Mouse (Mus musculus): ENCODE measurements at regions not wholly inside any gene's neighbourhood (a gene's known extent, or its start where the extent isn't known, plus 50 kb on each side); places are given as distances from the start of the nearest gene placed in this dataset.

- peak; percentile 4 to 24 for DNase-seq
Observed at GRCm38 (mm10) chr4:131615587-131615986, 222.5 kb downstream of the Ptpru start.

- DNase-seq, result no peak
Observed at GRCm38 (mm10) chr4:131638105-131638504, 200.0 kb downstream of the Ptpru start.

- DNase-seq, result no peak
Observed at GRCm38 (mm10) chr4:131656034-131656433, 182.1 kb downstream of the Ptpru start.

- no peak for DNase-seq
Observed at GRCm38 (mm10) chr4:131657922-131658321, 180.2 kb downstream of the Ptpru start.

- DNase-seq, result no peak
Observed at GRCm38 (mm10) chr4:131660931-131661330, 177.2 kb downstream of the Ptpru start.

GRCm38 (mm10) chr4:131671784-131672515 is 166.1 kb downstream of the Ptpru start:
- no peak for DNase-seq

GRCm38 (mm10) chr4:131677966-131678365 is 160.1 kb downstream of the Ptpru start:
- no peak for DNase-seq

GRCm38 (mm10) chr4:131683176-131683575 is 154.9 kb downstream of the Ptpru start:
- no peak for DNase-seq

- no peak for DNase-seq
Observed at GRCm38 (mm10) chr4:131685544-131685943, 152.5 kb downstream of the Ptpru start.

GRCm38 (mm10) chr4:131694232-131694631 is 143.9 kb downstream of the Ptpru start:
- DNase-seq, result no peak

GRCm38 (mm10) chr4:131695941-131696912 is 141.9 kb downstream of the Ptpru start:
- no peak for DNase-seq
